Mouse (Mus musculus): ENCODE measurements around the gene Nt5e. TPM values are rescaled to one million over a fixed set of nuclear protein-coding genes. Genes with fewer than 3 reads are reported as not detected.

Gene Nt5e
- polyA plus RNA-seq, 1 experiment from 2014 or later: 0.93 TPM

DNA sequence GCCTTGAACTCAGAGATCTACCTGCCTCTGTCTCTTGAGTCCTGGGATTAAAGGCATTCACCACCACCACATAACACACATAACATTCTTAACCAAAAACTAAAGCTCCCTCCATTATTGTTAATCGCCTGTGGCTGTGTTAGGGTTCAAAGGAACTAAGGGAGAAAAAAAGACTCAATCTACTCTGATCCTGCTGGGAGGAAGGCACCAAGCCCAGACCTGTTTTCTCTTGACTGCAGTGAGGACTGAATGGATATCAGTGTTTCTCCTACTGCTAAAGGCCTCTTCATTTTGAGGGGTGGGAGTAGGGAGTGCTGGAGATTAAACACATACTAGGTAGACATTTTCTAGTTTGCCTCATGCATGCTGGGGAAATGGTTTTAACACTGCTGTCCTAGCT is 40.8 kb downstream of the Nt5e start:
- no peak overlapping the region for H3K4me2 ChIP-seq
- no peaks in the 10 kb centered on the region for H3K27me3 ChIP-seq (ENCODE audit: control insufficient read depth, insufficient read depth, low read length)
- H3K9ac ChIP-seq (ENCODE audit: low read length): no peak overlapping the region
- ATAC-seq (ENCODE audit: low FRiP score): no peak
- H3K9me3 ChIP-seq (ENCODE audit: control insufficient read depth, low read length): no peaks in the 10 kb centered on the region
- WGBS: 63% methylated on average over 1 of the region's 1 CpGs
- no peak overlapping the region for H3K4me3 ChIP-seq (ENCODE audit: low read depth, low read length)
- H3K36me3 ChIP-seq (ENCODE audit: control insufficient read depth, insufficient read depth, low read length): no peaks in the 10 kb centered on the region
- DNase-seq (ENCODE audit: low spot score, missing footprints): no peak
- no peak overlapping the region for H3K27ac ChIP-seq (ENCODE audit: low read depth, low read length)
- no peaks in the 10 kb centered on the region for H3K4me1 ChIP-seq (ENCODE audit: control insufficient read depth, insufficient read depth, low read length)

DNA sequence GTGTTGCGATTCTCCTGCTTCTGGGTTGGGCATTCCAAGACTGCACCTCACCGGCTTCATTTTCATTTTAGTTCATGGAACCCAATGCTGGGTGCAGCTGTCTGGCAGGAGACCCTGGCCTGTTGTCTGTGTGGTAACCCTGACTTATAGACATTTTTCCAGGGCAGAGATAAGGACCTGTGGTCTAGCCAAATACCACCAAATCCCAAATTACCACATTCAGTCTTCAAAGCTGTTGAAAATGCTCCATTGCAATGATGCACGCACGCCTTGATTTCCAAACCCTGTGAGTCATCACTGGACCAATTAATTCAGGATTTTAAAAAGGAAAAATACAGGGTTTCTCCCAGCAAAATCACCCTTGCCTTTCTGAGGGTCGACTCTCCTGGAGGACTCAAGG is 41.5 kb downstream of the Nt5e start:
- no peak overlapping the region for H3K4me2 ChIP-seq
- no peak overlapping the region for H3K9ac ChIP-seq (ENCODE audit: low read length)
- H3K27ac ChIP-seq (ENCODE audit: low read depth, low read length): no peak overlapping the region
- no peaks in the 10 kb centered on the region for H3K27me3 ChIP-seq (ENCODE audit: control insufficient read depth, insufficient read depth, low read length)
- H3K36me3 ChIP-seq (ENCODE audit: control insufficient read depth, insufficient read depth, low read length): no peaks in the 10 kb centered on the region
- no peaks in the 10 kb centered on the region for H3K4me1 ChIP-seq (ENCODE audit: control insufficient read depth, insufficient read depth, low read length)
- DNase-seq (ENCODE audit: low spot score, missing footprints): no peak
- no peaks in the 10 kb centered on the region for H3K9me3 ChIP-seq (ENCODE audit: control insufficient read depth, low read length)
- ATAC-seq (ENCODE audit: low FRiP score): no peak
- no peak overlapping the region for H3K4me3 ChIP-seq (ENCODE audit: low read depth, low read length)
- 91% methylated on average over 5 of the region's 5 CpGs for WGBS

DNA sequence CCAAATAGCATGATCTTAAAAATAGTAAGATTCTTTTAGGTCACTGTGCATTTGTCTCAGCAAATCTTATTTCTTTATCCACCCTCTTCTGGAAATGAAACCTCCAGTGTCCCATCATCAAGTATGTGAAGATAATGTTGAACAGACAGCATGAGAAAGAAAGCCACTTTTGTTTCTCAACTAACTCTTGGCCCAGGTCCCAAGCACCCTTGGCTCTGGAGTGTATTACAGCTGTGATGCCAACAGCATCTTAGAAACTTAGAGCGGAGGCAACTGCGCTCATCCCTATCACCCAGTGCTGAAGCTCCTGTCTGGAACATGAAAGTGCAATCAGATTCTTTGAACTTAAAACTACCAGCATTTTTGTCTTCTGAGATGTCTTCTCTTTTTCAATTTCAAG is 42.7 kb downstream of the Nt5e start:
- H3K4me1 ChIP-seq (ENCODE audit: control insufficient read depth, insufficient read depth, low read length): no peaks in the 10 kb centered on the region
- H3K9me3 ChIP-seq (ENCODE audit: control insufficient read depth, low read length): no peaks in the 10 kb centered on the region
- H3K27ac ChIP-seq (ENCODE audit: low read depth, low read length): no peak overlapping the region
- no peak overlapping the region for H3K4me3 ChIP-seq (ENCODE audit: low read depth, low read length)
- no peak for ATAC-seq (ENCODE audit: low FRiP score)
- no peak overlapping the region for H3K4me2 ChIP-seq
- WGBS: 98% methylated on average over 2 of the region's 2 CpGs
- H3K36me3 ChIP-seq (ENCODE audit: control insufficient read depth, insufficient read depth, low read length): no peaks in the 10 kb centered on the region
- H3K9ac ChIP-seq (ENCODE audit: low read length): no peak overlapping the region
- H3K27me3 ChIP-seq (ENCODE audit: control insufficient read depth, insufficient read depth, low read length): no peaks in the 10 kb centered on the region
- no peak for DNase-seq (ENCODE audit: low spot score, missing footprints)

GRCm38 (mm10) chr9:88371201-88371600 is 44.2 kb downstream of the Nt5e start:
- Histone ChIP-seq H3K36me3 (ENCODE audit: control insufficient read depth, insufficient read depth, low read length) (no peaks in the 10 kb centered on the region), H3K4me2 (no peak overlapping the region), H3K9ac (ENCODE audit: low read length) (no peak overlapping the region), H3K4me3 (ENCODE audit: low read depth, low read length) (no peak overlapping the region), H3K9me3 (ENCODE audit: control insufficient read depth, low read length) (no peaks in the 10 kb centered on the region), H3K4me1 (ENCODE audit: control insufficient read depth, insufficient read depth, low read length) (no peaks in the 10 kb centered on the region), H3K27ac (ENCODE audit: low read depth, low read length) (no peak overlapping the region), H3K27me3 (ENCODE audit: control insufficient read depth, insufficient read depth, low read length) (no peaks in the 10 kb centered on the region)
- no peak for DNase-seq (ENCODE audit: low spot score, missing footprints)
- WGBS: 85% methylated on average over 2 of the region's 2 CpGs
- no peak for ATAC-seq (ENCODE audit: low FRiP score)

GRCm38 (mm10) chr9:88373001-88373400 is 46.0 kb downstream of the Nt5e start:
- no peak overlapping the region for H3K27ac ChIP-seq (ENCODE audit: low read depth, low read length)
- no peaks in the 10 kb centered on the region for H3K4me1 ChIP-seq (ENCODE audit: control insufficient read depth, insufficient read depth, low read length)
- 83% methylated on average over 2 of the region's 2 CpGs for WGBS
- no peak overlapping the region for H3K9ac ChIP-seq (ENCODE audit: low read length)
- no peak overlapping the region for H3K4me3 ChIP-seq (ENCODE audit: low read depth, low read length)
- H3K4me2 ChIP-seq: no peak overlapping the region
- ATAC-seq (ENCODE audit: low FRiP score): no peak
- DNase-seq (ENCODE audit: low spot score, missing footprints): no peak
- no peaks in the 10 kb centered on the region for H3K9me3 ChIP-seq (ENCODE audit: control insufficient read depth, low read length)
- no peaks in the 10 kb centered on the region for H3K27me3 ChIP-seq (ENCODE audit: control insufficient read depth, insufficient read depth, low read length)
- H3K36me3 ChIP-seq (ENCODE audit: control insufficient read depth, insufficient read depth, low read length): no peaks in the 10 kb centered on the region

DNA sequence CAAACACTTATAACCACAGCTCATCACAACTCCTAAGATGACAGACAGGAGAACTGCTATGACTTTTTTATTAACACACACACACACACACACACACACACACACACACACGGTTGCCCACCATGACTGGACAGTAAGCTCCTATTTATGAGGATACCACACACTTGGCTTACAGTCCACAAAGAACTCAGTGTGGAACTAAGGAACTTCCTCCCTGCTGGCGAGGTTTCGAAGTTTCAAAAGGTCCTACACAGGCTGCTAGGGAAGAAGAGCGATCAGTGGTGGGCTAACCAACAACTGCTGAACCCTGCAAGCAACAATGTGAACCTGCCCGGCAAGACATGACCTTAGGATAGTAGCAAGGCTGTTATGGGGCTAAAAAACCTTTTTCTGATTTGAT is 50.5 kb downstream of the Nt5e start:
- Histone ChIP-seq H3K27ac (ENCODE audit: low read depth, low read length) (no peak overlapping the region), H3K4me2 (no peak overlapping the region)
- WGBS: 89% methylated on average over 5 of the region's 5 CpGs

GRCm38 (mm10) chr9:88379057-88379456 is 52.1 kb downstream of the Nt5e start:
- H3K36me3 ChIP-seq (ENCODE audit: control insufficient read depth, insufficient read depth, low read length): peaks cover 3% of the 10 kb centered on the region; the same call in 1 of the 2 replicates
- H3K27me3 ChIP-seq (ENCODE audit: control insufficient read depth, insufficient read depth, low read length): no peaks in the 10 kb centered on the region
- WGBS: 89% methylated on average over 3 of the region's 3 CpGs

More for the DNA sequence above, 50.5 kb downstream of the Nt5e start:
- Histone ChIP-seq H3K4me3 (ENCODE audit: low read depth, low read length) (no peak overlapping the region), H3K36me3 (ENCODE audit: control insufficient read depth, insufficient read depth, low read length) (peaks cover 3% of the 10 kb centered on the region; the same call in 1 of the 2 replicates), H3K9me3 (ENCODE audit: control insufficient read depth, low read length) (no peaks in the 10 kb centered on the region), H3K27me3 (ENCODE audit: control insufficient read depth, insufficient read depth, low read length) (no peaks in the 10 kb centered on the region), H3K4me1 (ENCODE audit: control insufficient read depth, insufficient read depth, low read length) (no peaks in the 10 kb centered on the region), H3K9ac (ENCODE audit: low read length) (no peak overlapping the region)
- DNase-seq (ENCODE audit: low spot score, missing footprints) (no peak), ATAC-seq (ENCODE audit: low FRiP score) (no peak)

GRCm38 (mm10) chr9:88380076-88380475 is 53.1 kb downstream of the Nt5e start:
- ATAC-seq (ENCODE audit: low FRiP score) (no peak), DNase-seq (ENCODE audit: low spot score, missing footprints) (no peak)
- H3K9ac ChIP-seq (ENCODE audit: low read length): no peak overlapping the region
- no peaks in the 10 kb centered on the region for H3K9me3 ChIP-seq (ENCODE audit: control insufficient read depth, low read length)
- H3K36me3 ChIP-seq (ENCODE audit: control insufficient read depth, insufficient read depth, low read length): peaks cover 3% of the 10 kb centered on the region; the same call in 1 of the 2 replicates
- 75% methylated on average over 7 of the region's 7 CpGs for WGBS
- H3K27ac ChIP-seq (ENCODE audit: low read depth, low read length): no peak overlapping the region
- no peak overlapping the region for H3K4me2 ChIP-seq
- no peaks in the 10 kb centered on the region for H3K27me3 ChIP-seq (ENCODE audit: control insufficient read depth, insufficient read depth, low read length)
- no peak overlapping the region for H3K4me3 ChIP-seq (ENCODE audit: low read depth, low read length)
- no peaks in the 10 kb centered on the region for H3K4me1 ChIP-seq (ENCODE audit: control insufficient read depth, insufficient read depth, low read length)

More at GRCm38 (mm10) chr9:88379057-88379456, 52.1 kb downstream of the Nt5e start:
- Histone ChIP-seq H3K4me2 (no peak overlapping the region), H3K27ac (ENCODE audit: low read depth, low read length) (no peak overlapping the region), H3K9me3 (ENCODE audit: control insufficient read depth, low read length) (no peaks in the 10 kb centered on the region), H3K9ac (ENCODE audit: low read length) (no peak overlapping the region), H3K4me1 (ENCODE audit: control insufficient read depth, insufficient read depth, low read length) (no peaks in the 10 kb centered on the region), H3K4me3 (ENCODE audit: low read depth, low read length) (no peak overlapping the region)
- DNase-seq (ENCODE audit: low spot score, missing footprints) (no peak), ATAC-seq (ENCODE audit: low FRiP score) (no peak)

- no peaks in the 10 kb centered on the region for H3K27me3 ChIP-seq (ENCODE audit: control insufficient read depth, insufficient read depth, low read length)
- WGBS: 75% methylated on average over 1 of the region's 1 CpGs
- no peaks in the 10 kb centered on the region for H3K9me3 ChIP-seq (ENCODE audit: control insufficient read depth, low read length)
- H3K4me3 ChIP-seq (ENCODE audit: low read depth, low read length): no peak overlapping the region
- H3K9ac ChIP-seq (ENCODE audit: low read length): no peak overlapping the region
- no peaks in the 10 kb centered on the region for H3K4me1 ChIP-seq (ENCODE audit: control insufficient read depth, insufficient read depth, low read length)
- no peak for ATAC-seq (ENCODE audit: low FRiP score)
- H3K36me3 ChIP-seq (ENCODE audit: control insufficient read depth, insufficient read depth, low read length): peaks cover 3% of the 10 kb centered on the region; the same call in 1 of the 2 replicates
- no peak overlapping the region for H3K27ac ChIP-seq (ENCODE audit: low read depth, low read length)
- no peak overlapping the region for H3K4me2 ChIP-seq
- no peak for DNase-seq (ENCODE audit: low spot score, missing footprints)
Measured at GRCm38 (mm10) chr9:88380542-88380941, 53.5 kb downstream of the Nt5e start.

- H3K36me3 ChIP-seq (ENCODE audit: control insufficient read depth, insufficient read depth, low read length): no peaks in the 10 kb centered on the region
- 45% methylated on average over 5 of the region's 5 CpGs for WGBS
- H3K4me1 ChIP-seq (ENCODE audit: control insufficient read depth, insufficient read depth, low read length): no peaks in the 10 kb centered on the region
- DNase-seq (ENCODE audit: low spot score, missing footprints) (peak; percentile 76), ATAC-seq (ENCODE audit: low FRiP score) (0 out of 2 replicates have a peak, but pooled peaks have one; percentile 27)
- H3K4me2 ChIP-seq: no peak overlapping the region
- no peak overlapping the region for H3K4me3 ChIP-seq (ENCODE audit: low read depth, low read length)
- H3K9me3 ChIP-seq (ENCODE audit: control insufficient read depth, low read length): no peaks in the 10 kb centered on the region
- H3K27ac ChIP-seq (ENCODE audit: low read depth, low read length): no peak overlapping the region
- no peaks in the 10 kb centered on the region for H3K27me3 ChIP-seq (ENCODE audit: control insufficient read depth, insufficient read depth, low read length)
- no peak overlapping the region for H3K9ac ChIP-seq (ENCODE audit: low read length)
Measured at GRCm38 (mm10) chr9:88388826-88389225, 61.8 kb downstream of the Nt5e start.
